Mouse (Mus musculus) ovary, postnatal 36 days (tissue): ENCODE measurements around the gene Cep295nl.
A peak's percentile ranks its signal among the peaks of the same experiment; 100 is the strongest.
"Not testable (repeated sequence)": the region's sequence is repeated elsewhere in the genome, so short reads cannot be mapped to it uniquely, and the experiment has no call there.

Source experiments
- DNase-seq: peaks from one replicate; pipeline ENCODE4 v3.0.0; 2022; ENCODE audit warnings: low spot score, mixed read lengths

The Cep295nl gene

GRCm38 (mm10) chr11:118342400-118342981 is at the start of gene Cep295nl:
Cep295nl (minus strand) TSS chr11:118342500.
- DNase-seq: no peak

- DNase-seq: peak; percentile 2
Measured at GRCm38 (mm10) chr11:118387816-118388215, 45.5 kb upstream of the Cep295nl start.

- peak; percentile 87 for DNase-seq
Measured at GRCm38 (mm10) chr11:118379251-118380009, 37.1 kb upstream of the Cep295nl start.

- peak; percentile 2 for DNase-seq
Measured at GRCm38 (mm10) chr11:118378656-118379055, 36.4 kb upstream of the Cep295nl start.

- DNase-seq: not testable (repeated sequence)
Measured at GRCm38 (mm10) chr11:118376323-118376722, 34.0 kb upstream of the Cep295nl start.

- peak; percentile 59 for DNase-seq
Measured at GRCm38 (mm10) chr11:118375881-118376280, 33.6 kb upstream of the Cep295nl start.

GRCm38 (mm10) chr11:118375461-118375860 is 33.2 kb upstream of the Cep295nl start:
- DNase-seq: no peak

GRCm38 (mm10) chr11:118375006-118375405 is 32.7 kb upstream of the Cep295nl start:
- DNase-seq: no peak

- no peak for DNase-seq
Measured at GRCm38 (mm10) chr11:118374506-118374905, 32.2 kb upstream of the Cep295nl start.

- no peak for DNase-seq
Measured at GRCm38 (mm10) chr11:118372641-118373040, 30.3 kb upstream of the Cep295nl start.

GRCm38 (mm10) chr11:118371876-118372275 is 29.6 kb upstream of the Cep295nl start:
- no peak for DNase-seq

GRCm38 (mm10) chr11:118369657-118370056 is 27.4 kb upstream of the Cep295nl start:
- DNase-seq: no peak

- DNase-seq: no peak
Measured at GRCm38 (mm10) chr11:118369251-118369650, 27.0 kb upstream of the Cep295nl start.

- DNase-seq: no peak
Measured at GRCm38 (mm10) chr11:118368330-118368729, 26.0 kb upstream of the Cep295nl start.

GRCm38 (mm10) chr11:118366559-118366958 is 24.3 kb upstream of the Cep295nl start:
- no peak for DNase-seq

- no peak for DNase-seq
Measured at GRCm38 (mm10) chr11:118366108-118366507, 23.8 kb upstream of the Cep295nl start.

- peak; percentile 35 for DNase-seq
Measured at GRCm38 (mm10) chr11:118365171-118365570, 22.9 kb upstream of the Cep295nl start.

- DNase-seq: peak; percentile 1
Measured at GRCm38 (mm10) chr11:118364021-118364420, 21.7 kb upstream of the Cep295nl start.

- peak; percentile 29 for DNase-seq
Measured at GRCm38 (mm10) chr11:118362971-118363518, 20.7 kb upstream of the Cep295nl start.

- DNase-seq: peak; percentile 3
Measured at GRCm38 (mm10) chr11:118362501-118362900, 20.2 kb upstream of the Cep295nl start.

GRCm38 (mm10) chr11:118360907-118361341 is 18.6 kb upstream of the Cep295nl start:
- no peak for DNase-seq

GRCm38 (mm10) chr11:118360491-118360890 is 18.2 kb upstream of the Cep295nl start:
- DNase-seq: no peak

GRCm38 (mm10) chr11:118355640-118356039 is 13.3 kb upstream of the Cep295nl start, which contains the start of gene Timp2:
Timp2 (minus strand) TSS chr11:118355740.
- DNase-seq: no peak
